Mouse (Mus musculus): ENCODE data around the gene Ptpn14. TPM values are rescaled to one million over a fixed set of nuclear protein-coding genes. Genes with fewer than 3 reads are reported as not detected.

Ptpn14 gene
- total RNA-seq, 2 experiments from 2014 or later: 14.5 to 14.8 TPM

- Histone ChIP-seq H3K4me3 (no peak overlapping the region; the same call in 1 of the 2 replicates), H3K27ac (peak overlapping the region; percentile 85)
- TF ChIP-seq CTCF (conservative IDR thresholded peaks at IDR 0.05): 0 out of 2 replicates have a peak, but pooled peaks have one; percentile 6
- peak; percentile 61 to 76 for DNase-seq (ENCODE audit: low spot score in 2 of 2)
Observed at GRCm38 (mm10) chr1:189786707-189787485, 58.8 kb downstream of the Ptpn14 start.

GRCm38 (mm10) chr1:189789545-189789944, 61.5 kb downstream of the Ptpn14 start:
- DNase-seq (ENCODE audit: low spot score in 2 of 2): no peak
- H3K27ac ChIP-seq: no peak overlapping the region
- TF ChIP-seq CTCF (conservative IDR thresholded peaks at IDR 0.05): no peak
- no peak overlapping the region for H3K4me3 ChIP-seq

DNA sequence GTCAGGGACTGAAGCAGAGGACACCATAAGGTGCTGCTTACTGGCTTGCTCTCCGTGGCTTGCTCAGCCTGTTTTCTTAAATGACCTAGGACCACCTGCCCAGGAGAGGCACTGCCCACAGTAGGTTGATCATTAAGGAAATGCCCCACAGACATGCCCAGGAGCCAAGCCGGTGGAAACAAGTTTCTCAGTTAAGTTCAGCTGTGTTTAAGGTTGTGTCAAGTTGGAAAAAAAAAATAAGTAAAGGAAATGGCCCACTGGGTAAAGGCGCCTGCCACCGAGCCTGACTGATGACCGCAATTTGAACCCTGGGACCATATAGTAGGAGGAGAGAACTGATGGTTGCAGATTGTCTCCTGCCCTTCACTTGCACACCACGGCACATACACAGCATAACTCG, 62.6 kb downstream of the Ptpn14 start:
- no peak for DNase-seq (ENCODE audit: low spot score in 2 of 2)
- TF ChIP-seq CTCF (conservative IDR thresholded peaks at IDR 0.05): no peak
- no peak overlapping the region for H3K4me3 ChIP-seq
- no peak overlapping the region for H3K27ac ChIP-seq

DNA sequence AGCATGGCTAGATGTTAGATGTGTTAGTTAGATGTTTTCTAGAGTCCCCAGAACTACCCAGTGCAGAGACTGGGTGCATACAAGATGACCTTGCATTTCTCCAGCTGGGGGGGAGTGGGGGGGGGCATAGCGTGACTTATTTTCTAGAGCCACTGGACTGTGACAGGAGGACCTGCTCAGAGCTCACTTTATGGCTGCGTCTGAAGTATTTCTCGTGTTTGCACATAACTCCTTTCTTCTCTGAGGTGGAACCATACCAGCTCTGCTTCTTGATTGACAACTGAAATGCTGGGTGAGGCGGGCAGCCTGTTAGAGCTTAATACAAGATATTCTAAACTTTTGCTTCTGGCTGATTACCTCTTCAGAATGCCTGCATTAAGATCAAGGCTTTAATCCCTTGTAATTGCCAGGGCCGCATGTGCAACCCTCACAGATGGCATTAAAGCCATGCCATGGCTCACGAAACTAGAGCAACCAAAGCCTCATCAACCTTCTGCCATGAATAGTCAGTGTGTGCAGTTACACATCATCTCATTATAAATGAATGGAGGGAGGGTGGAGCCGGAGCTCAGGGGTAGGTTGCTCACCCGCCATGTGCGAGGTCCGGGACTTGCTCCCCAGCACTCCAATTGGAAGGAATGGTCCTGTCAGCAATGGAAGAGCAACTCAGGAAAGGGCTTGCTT, 63.6 kb downstream of the Ptpn14 start:
- no peak for DNase-seq (ENCODE audit: low spot score in 2 of 2)
- no peak overlapping the region for H3K27ac ChIP-seq
- H3K4me3 ChIP-seq: no peak overlapping the region
- TF ChIP-seq CTCF (conservative IDR thresholded peaks at IDR 0.05): no peak

DNA sequence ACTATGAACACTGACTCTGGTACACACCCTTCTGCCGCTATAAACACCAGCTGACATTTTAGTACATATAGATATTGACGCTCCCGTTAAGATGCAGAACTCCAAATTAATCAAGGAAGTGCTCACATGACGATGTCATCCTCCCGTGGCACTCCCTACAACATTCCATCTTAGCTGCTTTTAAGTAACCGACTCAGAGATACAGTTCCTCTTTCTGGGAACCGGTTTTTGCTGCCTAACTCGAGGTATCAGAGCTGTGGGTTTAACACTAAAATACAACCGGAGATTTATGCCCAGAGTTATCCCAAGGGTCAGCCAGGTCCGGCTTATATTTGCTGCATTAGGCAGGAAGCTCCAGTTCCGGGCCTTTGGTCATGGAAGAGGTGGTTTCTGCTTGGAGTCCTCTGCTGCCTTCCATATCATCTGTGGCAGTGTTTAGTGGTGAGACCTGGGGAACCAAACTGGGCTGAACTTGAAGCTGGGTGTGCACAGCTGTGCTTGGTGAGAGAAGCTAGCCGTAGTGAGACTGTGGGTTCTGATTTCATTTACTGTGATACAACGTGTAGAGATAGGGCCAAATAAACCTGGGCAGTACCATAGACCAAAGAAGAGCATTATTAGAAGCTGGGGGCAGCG, 64.6 kb downstream of the Ptpn14 start:
- no peak for TF ChIP-seq CTCF (conservative IDR thresholded peaks at IDR 0.05)
- no peak overlapping the region for H3K27ac ChIP-seq
- no peak overlapping the region for H3K4me3 ChIP-seq
- no peak for DNase-seq (ENCODE audit: low spot score in 2 of 2)

DNA sequence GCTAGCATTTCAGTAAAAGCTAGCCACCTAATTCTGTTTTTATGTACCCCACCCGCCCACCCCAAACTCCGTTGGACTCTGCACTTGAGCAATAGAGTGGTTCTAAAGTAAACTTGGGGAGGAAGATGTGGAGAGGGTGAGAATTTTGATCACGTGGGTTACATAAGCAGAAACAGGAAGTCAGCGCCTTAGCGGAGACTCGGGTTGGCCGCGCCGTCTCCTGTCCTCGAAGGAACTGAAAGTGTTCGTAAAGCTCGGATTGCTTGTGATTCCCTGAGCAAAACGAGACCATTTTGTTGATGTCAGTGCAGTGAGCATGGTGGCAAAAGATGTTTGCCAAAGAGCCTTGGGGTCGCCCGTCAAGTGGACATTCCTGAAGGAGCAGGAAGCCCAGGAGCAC, 70.9 kb downstream of the Ptpn14 start:
- TF ChIP-seq CTCF (conservative IDR thresholded peaks at IDR 0.05): no peak
- H3K27ac ChIP-seq: peak overlapping the region; percentile 47; the same call in 1 of the 2 replicates
- H3K4me3 ChIP-seq: no peak overlapping the region
- no peak for DNase-seq (ENCODE audit: low spot score in 2 of 2)

- peak; percentile 35 to 60 for DNase-seq (ENCODE audit: low spot score in 2 of 2)
- H3K4me3 ChIP-seq: no peak overlapping the region
- H3K27ac ChIP-seq: 0 out of 2 replicates have a peak overlapping the region, but pooled peaks have one; percentile 43
- no peak for TF ChIP-seq CTCF (conservative IDR thresholded peaks at IDR 0.05)
Observed at GRCm38 (mm10) chr1:189800211-189800961, 72.3 kb downstream of the Ptpn14 start.

GRCm38 (mm10) chr1:189801303-189801702, 73.2 kb downstream of the Ptpn14 start:
- Histone ChIP-seq H3K27ac (no peak overlapping the region), H3K4me3 (no peak overlapping the region)
- DNase-seq (ENCODE audit: low spot score in 2 of 2): no peak
- no peak for TF ChIP-seq CTCF (conservative IDR thresholded peaks at IDR 0.05)

DNA sequence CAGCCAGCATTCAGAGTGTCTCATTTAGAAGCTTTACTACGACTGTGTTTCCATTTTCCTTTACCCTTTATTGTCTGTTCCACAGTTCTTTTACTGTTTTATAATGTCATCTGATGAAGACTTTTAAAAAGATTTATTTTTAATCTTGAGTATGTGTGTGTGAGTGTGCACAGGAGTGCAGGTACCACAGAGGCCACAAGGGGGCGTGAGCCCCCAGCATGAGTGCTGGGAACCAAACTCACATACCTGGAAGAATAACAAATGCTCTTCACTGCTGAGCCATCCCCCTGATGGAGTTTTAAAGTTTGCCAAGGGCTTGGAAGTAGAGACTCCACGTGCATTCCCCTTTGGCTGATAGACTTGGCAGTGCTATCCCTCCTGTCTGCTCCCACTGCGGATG, 74.5 kb downstream of the Ptpn14 start:
- no peak for DNase-seq (ENCODE audit: low spot score in 2 of 2)
- no peak overlapping the region for H3K27ac ChIP-seq

DNA sequence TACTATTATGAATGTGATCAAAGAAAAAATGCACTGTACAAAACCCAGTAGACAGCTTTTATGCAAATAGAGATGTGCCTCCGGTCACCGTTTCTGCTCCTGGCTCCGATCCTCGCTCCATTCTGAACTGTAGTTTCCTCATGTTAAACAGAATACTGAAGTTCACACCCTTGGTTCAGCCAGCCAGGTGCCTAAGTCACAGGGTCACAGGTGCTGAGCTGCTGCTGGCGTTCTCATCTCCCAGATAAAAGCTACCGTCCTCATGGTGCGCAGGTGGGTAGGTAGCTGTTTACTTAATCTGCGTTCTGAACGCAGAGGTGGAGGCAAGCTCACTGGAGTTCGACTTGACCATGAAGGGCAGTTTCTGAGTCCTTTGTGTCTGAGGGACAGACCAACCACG, 75.7 kb downstream of the Ptpn14 start:
- DNase-seq (ENCODE audit: low spot score in 2 of 2): no peak
- H3K4me3 ChIP-seq: no peak overlapping the region
- no peak for TF ChIP-seq CTCF (conservative IDR thresholded peaks at IDR 0.05)
- H3K27ac ChIP-seq: no peak overlapping the region

More for the DNA sequence above, 74.5 kb downstream of the Ptpn14 start:
- TF ChIP-seq CTCF (conservative IDR thresholded peaks at IDR 0.05): peak; percentile 52
- H3K4me3 ChIP-seq: no peak overlapping the region

- peak in 1 of 2 experiments; percentile 21 for DNase-seq (ENCODE audit: low spot score in 2 of 2)
- Histone ChIP-seq H3K4me3 (no peak overlapping the region), H3K27ac (peak overlapping the region; percentile 36; the same call in 1 of the 2 replicates)
- TF ChIP-seq CTCF (conservative IDR thresholded peaks at IDR 0.05): no peak
Observed at GRCm38 (mm10) chr1:189806533-189807297, 78.6 kb downstream of the Ptpn14 start.

GRCm38 (mm10) chr1:189808015-189808414, 79.9 kb downstream of the Ptpn14 start:
- TF ChIP-seq CTCF (conservative IDR thresholded peaks at IDR 0.05): no peak
- no peak overlapping the region for H3K27ac ChIP-seq

More at GRCm38 (mm10) chr1:189808015-189808414, 79.9 kb downstream of the Ptpn14 start:
- no peak for DNase-seq (ENCODE audit: low spot score in 2 of 2)
- no peak overlapping the region for H3K4me3 ChIP-seq

Measured in layer of hippocampus, adult 2 months (tissue).